Mouse (Mus musculus) MEL (cell line): ENCODE measurements around the gene Rnf149. TPM values are rescaled to one million over a fixed set of nuclear protein-coding genes. Genes with fewer than 3 reads are reported as not detected.

Experiments
- DNase-seq: peaks from one replicate; pipeline ENCODE4 v3.0.0; 2011; ENCODE audit warnings: low read depth, low spot score
- H3K27ac ChIP-seq: 2 replicates; pipeline ENCODE4 v1.5.1; 2012; ENCODE audit warnings: low read depth, mild to moderate bottlenecking, control low read depth, low read length, moderate library complexity; ENCODE audit not compliant: control insufficient read depth
- H3K27me3 ChIP-seq, 2 experiments: fragments of 150-350 bp in 1 of 2; sonication (generic) in 1 of 2; 2 replicates each; pipeline ENCODE4 v1.6.1; 2012; ENCODE audit warnings: low read length in 2 of 2, mild to moderate bottlenecking in 2 of 2, improper control_type of control experiment in 1 of 2, moderate library complexity in 1 of 2; ENCODE audit not compliant: insufficient read depth in 2 of 2, control insufficient read depth in 1 of 2
- H3K36me3 ChIP-seq, 2 experiments: 2 replicates each; pipeline ENCODE4 v1.6.1; 2012 to 2014; ENCODE audit warnings: low read length in 2 of 2, improper control_type of control experiment in 1 of 2, inconsistent platforms in 1 of 2, mild to moderate bottlenecking in 1 of 2; ENCODE audit not compliant: insufficient read depth in 2 of 2, control insufficient read depth in 1 of 2
- H3K4me1 ChIP-seq, 2 experiments: fragments of 150-350 bp in 1 of 2; sonication (generic) in 1 of 2; 2 replicates each; pipeline ENCODE4 v1.6.1; 2012; ENCODE audit warnings: low read length in 2 of 2, improper control_type of control experiment in 1 of 2, mild to moderate bottlenecking in 1 of 2; ENCODE audit not compliant: insufficient read depth in 2 of 2, control insufficient read depth in 1 of 2
- H3K4me3 ChIP-seq, 2 experiments: fragments of 150-350 bp in 1 of 2; sonication (generic) in 1 of 2; 2 replicates each; pipeline ENCODE4 v1.5.1; 2012; ENCODE audit warnings: low read depth in 2 of 2, low read length in 2 of 2, mild to moderate bottlenecking in 2 of 2, moderate library complexity in 2 of 2, control low read depth in 1 of 2, improper control_type of control experiment in 1 of 2; ENCODE audit not compliant: control insufficient read depth in 1 of 2, insufficient read depth in 1 of 2
- H3K79me2 ChIP-seq: 2 replicates; pipeline ENCODE4 v1.6.1; 2012; ENCODE audit warnings: mild to moderate bottlenecking, low read length, moderate library complexity; ENCODE audit not compliant: control insufficient read depth, poor library complexity, insufficient read depth
- H3K9ac ChIP-seq: 2 replicates; pipeline ENCODE4 v1.6.1; 2012; ENCODE audit warnings: low read depth, mild to moderate bottlenecking, control low read depth, low read length, moderate library complexity; ENCODE audit not compliant: control insufficient read depth, poor library complexity, severe bottlenecking
- H3K9me3 ChIP-seq: fragments of 150-350 bp; sonication (generic); replicated peaks from 2 replicates; pipeline ENCODE4 v1.6.1; 2012; ENCODE audit warnings: mild to moderate bottlenecking, low read length, improper control_type of control experiment, moderate library complexity; ENCODE audit not compliant: insufficient read depth
- BHLHE40 ChIP-seq: IDR thresholded peaks from 2 replicates; pipeline ENCODE4 v1.6.1; 2012; ENCODE audit warnings: low read depth, mild to moderate bottlenecking, inconsistent platforms, low read length, improper control_type of control experiment, borderline replicate concordance
- E2F4 ChIP-seq: IDR thresholded peaks from 2 replicates; pipeline ENCODE4 v1.6.1; 2011; ENCODE audit warnings: low read depth, low read length, improper control_type of control experiment, borderline replicate concordance
- EP300 ChIP-seq, 2 experiments: IDR thresholded peaks; 2 replicates each; pipeline ENCODE4 v1.6.1; 2011; ENCODE audit warnings: improper control_type of control experiment in 2 of 2, low read length in 2 of 2, low read depth in 1 of 2, mild to moderate bottlenecking in 1 of 2
- ETS1 ChIP-seq: IDR thresholded peaks from 2 replicates; pipeline ENCODE4 v1.6.1; 2012; ENCODE audit warnings: low read depth, mild to moderate bottlenecking, inconsistent platforms, low read length, improper control_type of control experiment, moderate library complexity
- GATA1 ChIP-seq: IDR thresholded peaks from 2 replicates; pipeline ENCODE4 v1.6.1; 2011; ENCODE audit warnings: low read depth, low read length, improper control_type of control experiment
- HCFC1 ChIP-seq: IDR thresholded peaks from 2 replicates; pipeline ENCODE4 v1.6.1; 2012; ENCODE audit warnings: low read depth, mild to moderate bottlenecking, inconsistent platforms, low read length, improper control_type of control experiment, moderate library complexity
- KAT2A ChIP-seq: conservative IDR thresholded peaks from 2 replicates; pipeline ENCODE4 v1.6.1; 2012; ENCODE audit warnings: low read depth, low read length, improper control_type of control experiment, inconsistent platforms
- MAFK ChIP-seq: IDR thresholded peaks from 2 replicates; pipeline ENCODE4 v1.6.1; 2011; ENCODE audit warnings: low read depth, mild to moderate bottlenecking, low read length, improper control_type of control experiment, borderline replicate concordance
- MAX ChIP-seq: IDR thresholded peaks from 2 replicates; pipeline ENCODE4 v1.6.1; 2011; ENCODE audit warnings: low read length, improper control_type of control experiment
- MEF2A ChIP-seq: IDR thresholded peaks from 2 replicates; pipeline ENCODE4 v1.6.1; 2014; ENCODE audit warnings: low read depth, mild to moderate bottlenecking, inconsistent platforms, low read length, improper control_type of control experiment; ENCODE audit not compliant: poor library complexity, insufficient replicate concordance, severe bottlenecking; ENCODE audit errors: extremely low read depth
- MXI1 ChIP-seq: IDR thresholded peaks from 2 replicates; pipeline ENCODE4 v1.6.1; 2011; ENCODE audit warnings: mild to moderate bottlenecking, low read depth, low read length, improper control_type of control experiment
- MYB ChIP-seq: IDR thresholded peaks from 2 replicates; pipeline ENCODE4 v1.6.1; 2011; ENCODE audit warnings: mild to moderate bottlenecking, low read depth, low read length, improper control_type of control experiment
- MYC ChIP-seq: IDR thresholded peaks from 2 replicates; pipeline ENCODE4 v1.6.1; 2011; ENCODE audit warnings: low read depth, mild to moderate bottlenecking, low read length, improper control_type of control experiment, moderate library complexity
- NELFE ChIP-seq: IDR thresholded peaks from 2 replicates; pipeline ENCODE4 v1.6.1; 2011; ENCODE audit warnings: low read depth, low read length, improper control_type of control experiment
- NRF1 ChIP-seq: IDR thresholded peaks from 2 replicates; pipeline ENCODE4 v1.6.1; 2014; ENCODE audit warnings: low read depth, mild to moderate bottlenecking, inconsistent platforms, low read length, improper control_type of control experiment, moderate library complexity; ENCODE audit not compliant: poor library complexity, insufficient read depth, severe bottlenecking
- POLR2A ChIP-seq, 2 experiments: IDR thresholded peaks; 2 replicates each; pipeline ENCODE4 v1.6.1; 2011 to 2012; ENCODE audit warnings: low read length in 2 of 2, mild to moderate bottlenecking in 2 of 2, control low read depth in 1 of 2, improper control_type of control experiment in 1 of 2, low read depth in 1 of 2, moderate library complexity in 1 of 2; ENCODE audit not compliant: control insufficient read depth in 1 of 2, insufficient read depth in 1 of 2, poor library complexity in 1 of 2
- POLR2AphosphoS5 ChIP-seq: IDR thresholded peaks from 2 replicates; pipeline ENCODE4 v1.6.1; 2012; ENCODE audit warnings: low read depth, borderline replicate concordance, mild to moderate bottlenecking, inconsistent platforms, low read length, moderate library complexity, mixed read lengths
- RAD21 ChIP-seq: IDR thresholded peaks from 2 replicates; pipeline ENCODE4 v1.6.1; 2011; ENCODE audit warnings: mild to moderate bottlenecking, low read depth, low read length, improper control_type of control experiment
- SIN3A ChIP-seq: IDR thresholded peaks from 2 replicates; pipeline ENCODE4 v1.6.1; 2012; ENCODE audit warnings: low read length, improper control_type of control experiment, inconsistent platforms
- SMC3 ChIP-seq: IDR thresholded peaks from 2 replicates; pipeline ENCODE4 v1.6.1; 2011; ENCODE audit warnings: low read depth, low read length, improper control_type of control experiment
- TAL1 ChIP-seq: IDR thresholded peaks from 2 replicates; pipeline ENCODE4 v1.6.1; 2012; ENCODE audit warnings: mild to moderate bottlenecking, inconsistent platforms, low read length, moderate library complexity, mixed read lengths
- TBP ChIP-seq: IDR thresholded peaks from 2 replicates; pipeline ENCODE4 v1.8.0; 2011; ENCODE audit warnings: low read depth, low read length, improper control_type of control experiment
- UBTF ChIP-seq: IDR thresholded peaks from 2 replicates; pipeline ENCODE4 v1.6.1; 2012; ENCODE audit warnings: low read depth, mild to moderate bottlenecking, inconsistent platforms, low read length, improper control_type of control experiment, moderate library complexity, borderline replicate concordance; ENCODE audit not compliant: insufficient read depth
- USF1 ChIP-seq: IDR thresholded peaks from 2 replicates; pipeline ENCODE4 v1.6.1; 2014; ENCODE audit warnings: low read depth, mild to moderate bottlenecking, inconsistent platforms, low read length, improper control_type of control experiment, moderate library complexity
- USF2 ChIP-seq, 2 experiments: IDR thresholded peaks; 2 replicates each; pipeline ENCODE4 v1.6.1; 2011 to 2012; ENCODE audit warnings: improper control_type of control experiment in 2 of 2, low read length in 2 of 2, borderline replicate concordance in 1 of 2, inconsistent platforms in 1 of 2, low read depth in 1 of 2, mild to moderate bottlenecking in 1 of 2; ENCODE audit not compliant: insufficient read depth in 1 of 2
- ZC3H11A ChIP-seq: IDR thresholded peaks from 2 replicates; pipeline ENCODE4 v1.6.1; 2012; ENCODE audit warnings: low read depth, mild to moderate bottlenecking, inconsistent platforms, low read length, improper control_type of control experiment
- polyA plus RNA-seq, 2 experiments: library from polyadenylated mRNA; stranded (reverse) in 1 of 2; unstranded in 1 of 2; fragments of >175 nt in 1 of 2; fragments of >200 nt in 1 of 2; gene quantifications; 2 replicates each; pipeline versions ENCODE4 v1.2.1 to v1.2.4; 2012; ENCODE audit warnings: low replicate concordance in 2 of 2, low read depth in 1 of 2; ENCODE audit not compliant: insufficient read length in 2 of 2, insufficient read depth in 1 of 2, missing spikeins in 1 of 2
- total RNA-seq: library from RNA; depleted of rRNA; stranded (reverse); fragments of 300-350 nt; gene quantifications from 2 replicates; pipeline ENCODE4 v1.2.3, GENCODE M21; 2012

Rnf149 gene
- total and polyA plus RNA-seq, 3 experiments: 37.1 to 46.4 TPM; not detected in 1

- no peak overlapping the region for H3K9ac ChIP-seq
- H3K4me1 ChIP-seq: peaks cover 0 to 5% of the 10 kb centered on the region in 2 experiments; a peak in 1 of 4 replicates
- no peaks in the 10 kb centered on the region for H3K27me3 ChIP-seq
- DNase-seq: no peak
- no peak overlapping the region for H3K27ac ChIP-seq
- H3K36me3 ChIP-seq: peaks cover 0 to 6% of the 10 kb centered on the region in 2 experiments; a peak in 1 of 4 replicates
- no peak overlapping the region for H3K4me3 ChIP-seq
- H3K79me2 ChIP-seq: peaks cover 4% of the 10 kb centered on the region
- no peaks in the 10 kb centered on the region for H3K9me3 ChIP-seq
- TF ChIP-seq SMC3: no peak
- TF ChIP-seq UBTF: no peak
- no peak for TF ChIP-seq BHLHE40
- TF ChIP-seq USF1: no peak
- TF ChIP-seq MYC: no peak
- TF ChIP-seq E2F4: no peak
- no peak for TF ChIP-seq SIN3A
- no peak for TF ChIP-seq MAX
- no peak for TF ChIP-seq MAFK
- TF ChIP-seq EP300 (IDR thresholded peaks at IDR 0.05; ENCODE audit: low read depth in 1 of 2, low read length in 2 of 2): no peak
- no peak for TF ChIP-seq GATA1
- no peak for TF ChIP-seq RAD21
- TF ChIP-seq TBP: no peak
- no peak for TF ChIP-seq KAT2A
- TF ChIP-seq USF2 (IDR thresholded peaks at IDR 0.05; ENCODE audit: borderline replicate concordance in 1 of 2, insufficient read depth in 1 of 2, low read depth in 1 of 2, low read length in 2 of 2): no peak
- TF ChIP-seq POLR2AphosphoS5: no peak
- no peak for TF ChIP-seq MEF2A
- TF ChIP-seq TAL1: no peak
- no peak for TF ChIP-seq NELFE
- no peak for TF ChIP-seq NRF1
Observed at GRCm38 (mm10) chr1:39531036-39531435, 46.2 kb downstream of the Rnf149 start.

GRCm38 (mm10) chr1:39530258-39530943 lies 46.8 kb downstream of the Rnf149 start:
- Histone ChIP-seq H3K9me3 (no peaks in the 10 kb centered on the region), H3K4me1 (peaks cover 0 to 5% of the 10 kb centered on the region in 2 experiments; a peak in 1 of 4 replicates), H3K36me3 (peaks cover 0 to 6% of the 10 kb centered on the region in 2 experiments; a peak in 1 of 4 replicates), H3K27me3 (no peaks in the 10 kb centered on the region), H3K9ac (no peak overlapping the region), H3K79me2 (no peaks in the 10 kb centered on the region), H3K27ac (no peak overlapping the region), H3K4me3 (no peak overlapping the region)
- peak; percentile 92 for DNase-seq
- TF ChIP-seq MAX (no peak), ETS1 (no peak), POLR2A (IDR thresholded peaks at IDR 0.05; ENCODE audit: control insufficient read depth in 1 of 2, insufficient read depth in 1 of 2, low read depth in 1 of 2, low read length in 2 of 2, poor library complexity in 1 of 2) (no peak), MYB (no peak), NRF1 (no peak), EP300 (IDR thresholded peaks at IDR 0.05; ENCODE audit: low read depth in 1 of 2, low read length in 2 of 2) (no peak), MAFK (no peak), TAL1 (no peak), MYC (peak; percentile 92), MXI1 (no peak; the same call in 1 of the 2 replicates), SMC3 (peak; percentile 78), USF2 (IDR thresholded peaks at IDR 0.05; ENCODE audit: borderline replicate concordance in 1 of 2, insufficient read depth in 1 of 2, low read depth in 1 of 2, low read length in 2 of 2) (no peak), ZC3H11A (peak; percentile 68), TBP (no peak), KAT2A (no peak), HCFC1 (no peak), SIN3A (peak; percentile 42; the same call in 1 of the 2 replicates), NELFE (no peak), BHLHE40 (no peak), USF1 (no peak), MEF2A (no peak), UBTF (no peak), GATA1 (no peak)
